20 mouse cellular contexts compared by ENCODE assay signal in the genomic region with DNA sequence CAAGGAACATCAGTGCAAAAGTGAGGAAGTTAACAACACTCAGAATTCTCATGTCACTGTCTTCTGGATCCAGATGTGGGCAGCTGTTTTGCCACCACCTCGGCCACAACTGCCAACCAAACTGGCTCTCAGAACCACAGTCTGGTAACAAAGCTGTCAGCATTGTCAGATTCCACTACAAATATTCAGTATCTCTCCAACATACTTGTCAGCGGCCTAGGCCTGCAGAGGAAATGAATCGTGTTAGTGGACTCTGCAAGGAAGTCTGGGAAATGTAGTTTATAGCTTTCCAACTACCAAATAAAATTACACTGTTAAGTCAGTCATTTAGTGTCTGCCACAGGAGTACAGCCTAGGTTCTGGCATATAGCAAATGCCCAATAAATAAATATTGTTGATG. TPM values are rescaled to one million over a fixed set of nuclear protein-coding genes. Genes with fewer than 3 reads are reported as not detected.
DNase-seq lines count a peak whose midpoint lies in the region; ATAC-seq and TF ChIP-seq lines count a peak whose summit lies in the region.
"Had no signal": no experiment of that assay in that cellular context is flagged by ENCODE, and none has a peak within 500 bp of the region (broad histone marks: within the 10 kb centered on the region; RNA-seq: fewer than 3 reads in every experiment).

No protein-coding gene starts in this region.

- H3K79me2 ChIP-seq in liver, adult 2 months (ENCODE audit: control insufficient read depth, insufficient read depth, low read length), result no peaks in the 10 kb centered on the region

- TF ChIP-seq EP300 in stomach, postnatal 0 days (optimal IDR thresholded peaks at IDR 0.05), result no peak

- no peak overlapping the region for H3K4me3 ChIP-seq in heart, embryonic 15.5 days
- no peak overlapping the region for H3K4me3 ChIP-seq in heart, embryonic 11.5 days (ENCODE audit: low read depth, low read length)
- H3K4me3 ChIP-seq in liver, adult 2 months (ENCODE audit: insufficient read depth, low read depth, low read length), result no peak overlapping the region
- H3K4me3 ChIP-seq in liver, embryonic 12.5 days, result no peak overlapping the region
- no peak overlapping the region for H3K4me3 ChIP-seq in stomach, postnatal 0 days (ENCODE audit: low read depth, low read length)
- H3K4me3 ChIP-seq: embryonic facial prominence, embryonic 13.5 days; hindbrain, embryonic 12.5 days; limb, embryonic 12.5 days; myocyte had no signal

- no peaks in the 10 kb centered on the region for H3K27me3 ChIP-seq in heart, embryonic 15.5 days
- H3K27me3 ChIP-seq in heart, embryonic 11.5 days (ENCODE audit: control insufficient read depth, insufficient read depth, low read length), result no peaks in the 10 kb centered on the region
- no peaks in the 10 kb centered on the region for H3K27me3 ChIP-seq in liver, adult 2 months (ENCODE audit: control insufficient read depth, insufficient read depth, low read length)
- no peaks in the 10 kb centered on the region for H3K27me3 ChIP-seq in liver, embryonic 12.5 days (replicated peaks)
- no peaks in the 10 kb centered on the region for H3K27me3 ChIP-seq in stomach, postnatal 0 days (ENCODE audit: control insufficient read depth, insufficient read depth, low read length)
- H3K27me3 ChIP-seq: embryonic facial prominence, embryonic 13.5 days; hindbrain, embryonic 12.5 days; limb, embryonic 12.5 days had no signal

- peak overlapping the region; percentile 33; the same call in 1 of the 2 replicates for H3K27ac ChIP-seq in heart, embryonic 15.5 days
- H3K27ac ChIP-seq in heart, embryonic 11.5 days (ENCODE audit: low read depth, low read length), result no peak overlapping the region
- peak overlapping the region; percentile 60 for H3K27ac ChIP-seq in liver, adult 2 months (replicated peaks; ENCODE audit: insufficient read depth, low read depth, low read length)
- no peak overlapping the region for H3K27ac ChIP-seq in liver, embryonic 12.5 days
- 0 out of 2 replicates have a peak overlapping the region, but pooled peaks have one; percentile 31 for H3K27ac ChIP-seq in stomach, postnatal 0 days (replicated peaks)
- H3K27ac ChIP-seq: embryonic facial prominence, embryonic 13.5 days; hindbrain, embryonic 12.5 days; limb, embryonic 12.5 days; liver, embryonic 14.5 days had no signal

- no peak overlapping the region for H3K4me2 ChIP-seq in heart, embryonic 15.5 days
- H3K4me2 ChIP-seq in heart, embryonic 11.5 days, result no peak overlapping the region
- H3K4me2 ChIP-seq in liver, embryonic 12.5 days, result no peak overlapping the region
- no peak overlapping the region for H3K4me2 ChIP-seq in stomach, postnatal 0 days (replicated peaks; ENCODE audit: low read depth)
- H3K4me2 ChIP-seq: embryonic facial prominence, embryonic 13.5 days; hindbrain, embryonic 12.5 days; limb, embryonic 12.5 days had no signal

- TF ChIP-seq CTCF in liver, adult 2 months (IDR thresholded peaks at IDR 0.05; ENCODE audit: low read depth, low read length), result no peak
- no peak for TF ChIP-seq CTCF in stomach, postnatal 0 days (IDR thresholded peaks at IDR 0.05; ENCODE audit: low read depth)

- no peak for ATAC-seq in heart, embryonic 15.5 days (replicated peaks; ENCODE audit: insufficient number of reproducible peaks, insufficient read depth, low FRiP score, low read depth)
- no peak for ATAC-seq in heart, embryonic 11.5 days (replicated peaks; ENCODE audit: insufficient number of reproducible peaks, low FRiP score, low TSS enrichment)
- ATAC-seq in liver, embryonic 12.5 days, result no peak
- ATAC-seq in stomach, postnatal 0 days (ENCODE audit: low FRiP score, low TSS enrichment), result no peak
- ATAC-seq: forebrain, embryonic 14.5 days had no signal

- WGBS in heart, embryonic 15.5 days, result 40% methylated on average over 3 of the region's 3 CpGs
- 55% methylated on average over 3 of the region's 3 CpGs for WGBS in heart, embryonic 11.5 days (ENCODE audit: insufficient replicate concordance)
- WGBS in liver, adult 2 months, result 71% methylated on average over 3 of the region's 3 CpGs
- 51% methylated on average over 3 of the region's 3 CpGs for WGBS in liver, embryonic 12.5 days (ENCODE audit: insufficient replicate concordance)
- 60% methylated on average over 3 of the region's 3 CpGs for WGBS in stomach, postnatal 0 days

- H3K9ac ChIP-seq in heart, embryonic 15.5 days, result no peak overlapping the region
- no peak overlapping the region for H3K9ac ChIP-seq in heart, embryonic 11.5 days (ENCODE audit: low read depth, low read length)
- no peak overlapping the region for H3K9ac ChIP-seq in liver, adult 2 months (ENCODE audit: low read depth, low read length)
- H3K9ac ChIP-seq in liver, embryonic 12.5 days, result no peak overlapping the region
- H3K9ac ChIP-seq in stomach, postnatal 0 days (ENCODE audit: low read length), result no peak overlapping the region
- H3K9ac ChIP-seq: embryonic facial prominence, embryonic 13.5 days; hindbrain, embryonic 12.5 days; limb, embryonic 12.5 days; liver, embryonic 14.5 days had no signal

- no peaks in the 10 kb centered on the region for H3K9me3 ChIP-seq in heart, embryonic 15.5 days (replicated peaks)
- H3K9me3 ChIP-seq in heart, embryonic 11.5 days (replicated peaks; ENCODE audit: control insufficient read depth, low read length), result no peaks in the 10 kb centered on the region
- no peaks in the 10 kb centered on the region for H3K9me3 ChIP-seq in liver, embryonic 12.5 days (replicated peaks)
- no peaks in the 10 kb centered on the region for H3K9me3 ChIP-seq in stomach, postnatal 0 days (ENCODE audit: control insufficient read depth, low read length)
- H3K9me3 ChIP-seq: embryonic facial prominence, embryonic 13.5 days; hindbrain, embryonic 12.5 days; limb, embryonic 12.5 days had no signal

- no peak for DNase-seq in liver, adult 2 months (ENCODE audit: extremely low read depth, low read depth, low spot score)
- peak; percentile 5 for DNase-seq in adipocyte (ENCODE audit: low spot score)
- peak; percentile 12 for DNase-seq in stomach, postnatal 0 days (ENCODE audit: low spot score)
- DNase-seq in left cerebral cortex, adult 18-20 months (ENCODE audit: low spot score in 2 of 2), result no peak
- DNase-seq: adrenal gland, adult 2 months; B cell, adult 2 months; cerebellum, adult 9-11 months; gastrocnemius, postnatal 36 days; kidney, postnatal 4 days; midbrain, embryonic 14.5 days; thymus, postnatal 36 days had no signal

- H3K36me3 ChIP-seq in heart, embryonic 15.5 days, result no peaks in the 10 kb centered on the region
- H3K36me3 ChIP-seq in heart, embryonic 11.5 days (ENCODE audit: control insufficient read depth, insufficient read depth, low read length), result 0 out of 2 replicates have a peak, but pooled peaks cover 2% of the 10 kb centered on the region
- H3K36me3 ChIP-seq in liver, adult 2 months (ENCODE audit: control insufficient read depth, insufficient read depth, low read length), result no peaks in the 10 kb centered on the region
- no peaks in the 10 kb centered on the region for H3K36me3 ChIP-seq in liver, embryonic 12.5 days
- H3K36me3 ChIP-seq in stomach, postnatal 0 days (ENCODE audit: control insufficient read depth, insufficient read depth, low read length), result no peaks in the 10 kb centered on the region
- H3K36me3 ChIP-seq: hindbrain, embryonic 12.5 days had no signal

- H3K4me1 ChIP-seq in heart, embryonic 15.5 days (replicated peaks), result no peaks in the 10 kb centered on the region; the same call in 1 of the 2 replicates
- no peaks in the 10 kb centered on the region for H3K4me1 ChIP-seq in heart, embryonic 11.5 days (ENCODE audit: control insufficient read depth, insufficient read depth, low read length)
- peaks cover 30% of the 10 kb centered on the region for H3K4me1 ChIP-seq in liver, adult 2 months (ENCODE audit: control insufficient read depth, insufficient read depth, low read length)
- no peaks in the 10 kb centered on the region for H3K4me1 ChIP-seq in liver, embryonic 12.5 days
- H3K4me1 ChIP-seq in stomach, postnatal 0 days (replicated peaks; ENCODE audit: control insufficient read depth, insufficient read depth), result no peaks in the 10 kb centered on the region
- H3K4me1 ChIP-seq: embryonic facial prominence, embryonic 13.5 days; hindbrain, embryonic 12.5 days; limb, embryonic 12.5 days had no signal

- TF ChIP-seq POLR2A in liver, adult 2 months (IDR thresholded peaks at IDR 0.05; ENCODE audit: extremely low read depth, insufficient read depth, low read length), result no peak

RNA-seq across cellular contexts. Expression of gene Atp1b1, which starts 40.6 kb away (rescaled TPM):
- polyA plus RNA-seq in heart, embryonic 15.5 days (2015; fragmentation: Nextera tagmentation; extraction: Ambion mirVana), result 267 and 301 TPM in 2 replicates
- polyA plus RNA-seq in heart, embryonic 11.5 days (2014; fragmentation: Nextera tagmentation; extraction: Ambion mirVana), result 235 and 350 TPM in 2 replicates
- total RNA-seq in liver, adult 2 months (2014; rRNA removed), result 30.5 and 39.1 TPM in 2 replicates
- 22.4 and 26.0 TPM in 2 replicates for polyA plus RNA-seq in liver, adult 2 months (2012; rRNA removed)
- 11.4 and 12.8 TPM in 2 replicates for polyA plus RNA-seq in liver, embryonic 12.5 days (2016; fragmentation: Nextera tagmentation; extraction: Ambion mirVana)
- 213 and 222 TPM in 2 replicates for polyA plus RNA-seq in stomach, postnatal 0 days (2015; fragmentation: Nextera tagmentation; extraction: Ambion mirVana)
- 1,000 to 10,000 TPM; 1,579 to 1,741 TPM for total RNA-seq in left cerebral cortex, adult 18-20 months (2021)

Comparison
In these comparisons a context has a peak if more than half of its experiments do, and no peak if none do; other contexts are left out.
1. H3K27ac ChIP-seq: peak in heart, embryonic 15.5 days (single experiment), liver, adult 2 months (single experiment) and stomach, postnatal 0 days (single experiment); none in heart, embryonic 11.5 days (single experiment) and liver, embryonic 12.5 days (single experiment).
2. DNase-seq: peak in adipocyte (single experiment) and stomach, postnatal 0 days (single experiment); none in liver, adult 2 months (single experiment) and left cerebral cortex, adult 18-20 months (0 of 2).